Mouse (Mus musculus): ENCODE measurements around the gene Fam129a. TPM values are rescaled to one million over a fixed set of nuclear protein-coding genes. Genes with fewer than 3 reads are reported as not detected.
A peak's percentile ranks its signal among the peaks of the same experiment; 100 is the strongest.

Fam129a gene
- total and polyA plus RNA-seq, 2 experiments from 2014 or later, result 1.7 to 2.6 TPM

GRCm38 (mm10) chr1:151696751-151697150 is 125.8 kb downstream of the Fam129a start:
- no peak for ATAC-seq
- no peak for DNase-seq (ENCODE audit: low spot score)
- H3K4me2 ChIP-seq (ENCODE audit: low read depth, low read length), result no peak overlapping the region

GRCm38 (mm10) chr1:151697901-151698641 is 127.1 kb downstream of the Fam129a start:
- H3K4me3 ChIP-seq (ENCODE audit: low read length), result no peak overlapping the region
- no peak for ATAC-seq
- H3K27ac ChIP-seq, result no peak overlapping the region
- H3K4me2 ChIP-seq (ENCODE audit: low read depth, low read length), result no peak overlapping the region
- H3K36me3 ChIP-seq (ENCODE audit: insufficient read depth, low read length), result no peaks in the 10 kb centered on the region
- 74% methylated on average over 7 of the region's 7 CpGs for WGBS
- no peak for TF ChIP-seq CTCF (IDR thresholded peaks at IDR 0.05; ENCODE audit: low read depth)
- no peaks in the 10 kb centered on the region for H3K27me3 ChIP-seq (ENCODE audit: insufficient read depth, low read length)
- no peak overlapping the region for H3K9ac ChIP-seq (replicated peaks; ENCODE audit: low read length)
- no peaks in the 10 kb centered on the region for H3K9me3 ChIP-seq (ENCODE audit: low read length)
- no peak for DNase-seq (ENCODE audit: low spot score)
- no peaks in the 10 kb centered on the region for H3K4me1 ChIP-seq (ENCODE audit: insufficient read depth, low read length)

More at GRCm38 (mm10) chr1:151696751-151697150, 125.8 kb downstream of the Fam129a start:
- WGBS, result 93% methylated on average over 7 of the region's 7 CpGs
- Histone ChIP-seq H3K27ac (no peak overlapping the region), H3K4me1 (ENCODE audit: insufficient read depth, low read length) (no peaks in the 10 kb centered on the region), H3K27me3 (ENCODE audit: insufficient read depth, low read length) (no peaks in the 10 kb centered on the region), H3K36me3 (ENCODE audit: insufficient read depth, low read length) (no peaks in the 10 kb centered on the region), H3K9me3 (ENCODE audit: low read length) (no peaks in the 10 kb centered on the region), H3K4me3 (ENCODE audit: low read length) (no peak overlapping the region), H3K9ac (replicated peaks; ENCODE audit: low read length) (no peak overlapping the region)
- TF ChIP-seq CTCF (IDR thresholded peaks at IDR 0.05; ENCODE audit: low read depth), result no peak

GRCm38 (mm10) chr1:151699363-151699762 is 128.4 kb downstream of the Fam129a start:
- no peaks in the 10 kb centered on the region for H3K4me1 ChIP-seq (ENCODE audit: insufficient read depth, low read length)
- H3K9ac ChIP-seq (replicated peaks; ENCODE audit: low read length), result no peak overlapping the region
- H3K4me2 ChIP-seq (ENCODE audit: low read depth, low read length), result no peak overlapping the region
- 71% methylated on average over 7 of the region's 7 CpGs for WGBS
- H3K27me3 ChIP-seq (ENCODE audit: insufficient read depth, low read length), result no peaks in the 10 kb centered on the region
- TF ChIP-seq CTCF (IDR thresholded peaks at IDR 0.05; ENCODE audit: low read depth), result peak; percentile 46
- DNase-seq (ENCODE audit: low spot score), result no peak
- ATAC-seq, result peak; percentile 60; the same call in 1 of the 2 replicates
- H3K9me3 ChIP-seq (ENCODE audit: low read length), result no peaks in the 10 kb centered on the region
- H3K36me3 ChIP-seq (ENCODE audit: insufficient read depth, low read length), result no peaks in the 10 kb centered on the region
- H3K27ac ChIP-seq, result no peak overlapping the region
- H3K4me3 ChIP-seq (ENCODE audit: low read length), result no peak overlapping the region

- WGBS, result 38% methylated on average over 1 of the region's 1 CpGs
These were observed 131.8 kb downstream of the Fam129a start for GRCm38 (mm10) chr1:151702816-151703215.

GRCm38 (mm10) chr1:151705723-151706396 is 134.9 kb downstream of the Fam129a start:
- WGBS, result 33% methylated on average over 11 of the region's 11 CpGs
- H3K36me3 ChIP-seq (ENCODE audit: insufficient read depth, low read length), result no peaks in the 10 kb centered on the region
- H3K9ac ChIP-seq (replicated peaks; ENCODE audit: low read length), result no peak overlapping the region
- no peaks in the 10 kb centered on the region for H3K9me3 ChIP-seq (ENCODE audit: low read length)
- peak; percentile 83 for ATAC-seq
- peak; percentile 99 for TF ChIP-seq CTCF (IDR thresholded peaks at IDR 0.05; ENCODE audit: low read depth)
- no peaks in the 10 kb centered on the region for H3K27me3 ChIP-seq (ENCODE audit: insufficient read depth, low read length)
- H3K27ac ChIP-seq, result no peak overlapping the region
- H3K4me1 ChIP-seq (ENCODE audit: insufficient read depth, low read length), result no peaks in the 10 kb centered on the region
- peak; percentile 86 for DNase-seq (ENCODE audit: low spot score)
- peak overlapping the region; percentile 38 for H3K4me2 ChIP-seq (ENCODE audit: low read depth, low read length)
- H3K4me3 ChIP-seq (ENCODE audit: low read length), result no peak overlapping the region; the same call in 1 of the 2 replicates

More at GRCm38 (mm10) chr1:151702816-151703215, 131.8 kb downstream of the Fam129a start:
- Histone ChIP-seq H3K27ac (no peak overlapping the region), H3K4me2 (ENCODE audit: low read depth, low read length) (no peak overlapping the region), H3K36me3 (ENCODE audit: insufficient read depth, low read length) (no peaks in the 10 kb centered on the region), H3K27me3 (ENCODE audit: insufficient read depth, low read length) (no peaks in the 10 kb centered on the region), H3K9me3 (ENCODE audit: low read length) (no peaks in the 10 kb centered on the region), H3K9ac (replicated peaks; ENCODE audit: low read length) (no peak overlapping the region), H3K4me1 (ENCODE audit: insufficient read depth, low read length) (no peaks in the 10 kb centered on the region), H3K4me3 (ENCODE audit: low read length) (no peak overlapping the region)
- TF ChIP-seq CTCF (IDR thresholded peaks at IDR 0.05; ENCODE audit: low read depth), result 0 out of 2 replicates have a peak, but pooled peaks have one; percentile 17
- ATAC-seq, result no peak
- no peak for DNase-seq (ENCODE audit: low spot score)

GRCm38 (mm10) chr1:151706397-151706752 is 135.4 kb downstream of the Fam129a start:
- 0 out of 2 replicates have a peak, but pooled peaks have one; percentile 4 for ATAC-seq
- Histone ChIP-seq H3K27ac (no peak overlapping the region), H3K36me3 (ENCODE audit: insufficient read depth, low read length) (no peaks in the 10 kb centered on the region), H3K4me2 (ENCODE audit: low read depth, low read length) (no peak overlapping the region), H3K9me3 (ENCODE audit: low read length) (no peaks in the 10 kb centered on the region), H3K4me3 (ENCODE audit: low read length) (no peak overlapping the region), H3K4me1 (ENCODE audit: insufficient read depth, low read length) (no peaks in the 10 kb centered on the region), H3K9ac (replicated peaks; ENCODE audit: low read length) (no peak overlapping the region), H3K27me3 (ENCODE audit: insufficient read depth, low read length) (no peaks in the 10 kb centered on the region)
- TF ChIP-seq CTCF (IDR thresholded peaks at IDR 0.05; ENCODE audit: low read depth), result no peak
- 77% methylated on average over 3 of the region's 3 CpGs for WGBS
- DNase-seq (ENCODE audit: low spot score), result no peak

Measured in hindbrain, postnatal 0 days (tissue).